Mouse (Mus musculus): ENCODE measurements around the gene Soat2.
A peak's percentile ranks its signal among the peaks of the same experiment; 100 is the strongest.

- TF ChIP-seq POLR2A (IDR thresholded peaks at IDR 0.05; ENCODE audit: insufficient read length, low read depth), result no peak
- TF ChIP-seq E2F4 (IDR thresholded peaks at IDR 0.05; ENCODE audit: insufficient read depth), result no peak
- no peak for TF ChIP-seq CEBPB (IDR thresholded peaks at IDR 0.05; ENCODE audit: insufficient read depth, poor library complexity, severe bottlenecking)
- TF ChIP-seq USF1 (IDR thresholded peaks at IDR 0.05; ENCODE audit: low read depth), result no peak
- TF ChIP-seq POLR2AphosphoS2 (IDR thresholded peaks at IDR 0.05; ENCODE audit: insufficient read length, low read depth), result peak; percentile 29
- TF ChIP-seq MAX (IDR thresholded peaks at IDR 0.05; ENCODE audit: low read depth), result no peak
- TF ChIP-seq MYOG (IDR thresholded peaks at IDR 0.05; ENCODE audit: control insufficient read depth in 1 of 3, insufficient read depth in 1 of 3, insufficient read length in 2 of 3, low read depth in 2 of 3), result no peak
Observed at GRCm38 (mm10) chr15:102100996-102101671, 49.2 kb upstream of the Soat2 start.
